Mouse (Mus musculus) stomach, embryonic 15.5 days (tissue): ENCODE data around the gene Traf5. TPM values are rescaled to one million over a fixed set of nuclear protein-coding genes. Genes with fewer than 3 reads are reported as not detected.

Experiments used
- ATAC-seq: fragments of 200-750 bp; cut with Nextera tagmentation; 2 replicates; pipeline ENCODE4 v1.8.0; 2017; ENCODE audit warnings: low read depth, moderate number of reproducible peaks, moderate TSS enrichment; ENCODE audit not compliant: insufficient read depth, low FRiP score
- H3K27ac ChIP-seq: fragments of 300-500 bp; sonication (generic); 2 replicates; pipeline ENCODE4 v1.5.1; 2015; ENCODE audit warnings: mild to moderate bottlenecking, inconsistent platforms
- H3K27me3 ChIP-seq: fragments of 300-500 bp; sonication (generic); replicated peaks from 2 replicates; pipeline ENCODE4 v1.6.1; 2015; ENCODE audit warnings: inconsistent platforms
- H3K36me3 ChIP-seq: fragments of 300-500 bp; sonication (generic); 2 replicates; pipeline ENCODE4 v1.6.1; 2015; ENCODE audit warnings: inconsistent platforms
- H3K4me1 ChIP-seq: fragments of 300-500 bp; sonication (generic); 2 replicates; pipeline ENCODE4 v1.6.1; 2015; ENCODE audit warnings: inconsistent platforms
- H3K4me2 ChIP-seq: fragments of 300-500 bp; sonication (generic); 2 replicates; pipeline ENCODE4 v1.6.1; 2015; ENCODE audit warnings: mild to moderate bottlenecking, inconsistent platforms
- H3K4me3 ChIP-seq: fragments of 300-500 bp; sonication (generic); replicated peaks from 2 replicates; pipeline ENCODE4 v1.5.1; 2015; ENCODE audit warnings: inconsistent platforms
- H3K9ac ChIP-seq: fragments of 300-500 bp; sonication (generic); 2 replicates; pipeline ENCODE4 v1.6.1; 2015; ENCODE audit warnings: inconsistent platforms
- H3K9me3 ChIP-seq: fragments of 300-500 bp; sonication (generic); 2 replicates; pipeline ENCODE4 v1.6.1; 2016; ENCODE audit warnings: inconsistent platforms
- WGBS: fragments of 180-500 bp; shearing (Covaris S2); methylation state at CpG from one replicate; pipeline ENCODE4 v1.1.7; 2015; 5-methylcytosine and 5-hydroxymethylcytosine counted together
- polyA plus RNA-seq: library from polyadenylated mRNA; unstranded; fragments of >200 nt; fragmentation: Nextera tagmentation; extraction: Ambion mirVana; gene quantifications from 2 replicates; pipeline ENCODE4 v1.2.1, GENCODE M21; 2015

Gene Traf5
- polyA plus RNA-seq, 1 experiment from 2014 or later, result 23.7 TPM

- 79% methylated on average over 5 of the region's 5 CpGs for WGBS
- no peak for ATAC-seq
- no peak overlapping the region for H3K4me2 ChIP-seq
- H3K9me3 ChIP-seq, result no peaks in the 10 kb centered on the region
- H3K27me3 ChIP-seq, result no peaks in the 10 kb centered on the region
- H3K9ac ChIP-seq, result no peak overlapping the region
- no peaks in the 10 kb centered on the region for H3K4me1 ChIP-seq
- H3K4me3 ChIP-seq, result no peak overlapping the region
- no peaks in the 10 kb centered on the region for H3K36me3 ChIP-seq
- no peak overlapping the region for H3K27ac ChIP-seq
Observed at GRCm38 (mm10) chr1:192052986-192053385, 39.4 kb downstream of the Traf5 start.

- H3K4me2 ChIP-seq, result no peak overlapping the region
- no peak overlapping the region for H3K27ac ChIP-seq
- H3K9me3 ChIP-seq, result no peaks in the 10 kb centered on the region
- no peaks in the 10 kb centered on the region for H3K4me1 ChIP-seq
- ATAC-seq, result no peak
- H3K27me3 ChIP-seq, result no peaks in the 10 kb centered on the region
- 87% methylated on average over 8 of the region's 8 CpGs for WGBS
- H3K9ac ChIP-seq, result no peak overlapping the region
- H3K4me3 ChIP-seq, result no peak overlapping the region
- H3K36me3 ChIP-seq, result no peaks in the 10 kb centered on the region
Observed at GRCm38 (mm10) chr1:192052461-192052860, 39.9 kb downstream of the Traf5 start.

- ATAC-seq, result no peak
- Histone ChIP-seq H3K9me3 (no peaks in the 10 kb centered on the region), H3K27me3 (no peaks in the 10 kb centered on the region), H3K9ac (no peak overlapping the region), H3K27ac (no peak overlapping the region), H3K4me1 (no peaks in the 10 kb centered on the region), H3K4me2 (no peak overlapping the region), H3K36me3 (peaks cover 11% of the 10 kb centered on the region; the same call in 1 of the 2 replicates), H3K4me3 (no peak overlapping the region)
Observed at GRCm38 (mm10) chr1:191999022-191999421, 93.3 kb downstream of the Traf5 start.

GRCm38 (mm10) chr1:191996621-191997185 is 95.7 kb downstream of the Traf5 start:
- H3K9ac ChIP-seq, result no peak overlapping the region
- H3K9me3 ChIP-seq, result no peaks in the 10 kb centered on the region
- no peak overlapping the region for H3K4me2 ChIP-seq
- H3K4me1 ChIP-seq, result no peaks in the 10 kb centered on the region
- H3K27ac ChIP-seq, result no peak overlapping the region
- H3K36me3 ChIP-seq, result peaks cover 11% of the 10 kb centered on the region; the same call in 1 of the 2 replicates
- H3K4me3 ChIP-seq, result no peak overlapping the region
- ATAC-seq, result no peak
- H3K27me3 ChIP-seq, result no peaks in the 10 kb centered on the region
- 89% methylated on average over 8 of the region's 8 CpGs for WGBS

- Histone ChIP-seq H3K27me3 (no peaks in the 10 kb centered on the region), H3K4me1 (no peaks in the 10 kb centered on the region), H3K9ac (no peak overlapping the region), H3K4me2 (no peak overlapping the region), H3K27ac (no peak overlapping the region), H3K36me3 (peaks cover 11% of the 10 kb centered on the region; the same call in 1 of the 2 replicates), H3K4me3 (no peak overlapping the region), H3K9me3 (no peaks in the 10 kb centered on the region)
- no peak for ATAC-seq
- WGBS, result 89% methylated on average over 7 of the region's 7 CpGs
Observed at GRCm38 (mm10) chr1:191995916-191996315, 96.4 kb downstream of the Traf5 start.

- Histone ChIP-seq H3K27me3 (no peaks in the 10 kb centered on the region), H3K4me2 (no peak overlapping the region), H3K36me3 (peaks cover 11% of the 10 kb centered on the region; the same call in 1 of the 2 replicates), H3K4me1 (no peaks in the 10 kb centered on the region), H3K9me3 (no peaks in the 10 kb centered on the region), H3K4me3 (no peak overlapping the region), H3K27ac (no peak overlapping the region), H3K9ac (no peak overlapping the region)
- no peak for ATAC-seq
- 59% methylated on average over 4 of the region's 4 CpGs for WGBS
Observed at GRCm38 (mm10) chr1:191995488-191995887, 96.9 kb downstream of the Traf5 start.

- Histone ChIP-seq H3K36me3 (peaks cover 11% of the 10 kb centered on the region; the same call in 1 of the 2 replicates), H3K4me3 (no peak overlapping the region), H3K4me1 (no peaks in the 10 kb centered on the region), H3K9ac (no peak overlapping the region), H3K9me3 (no peaks in the 10 kb centered on the region), H3K27me3 (no peaks in the 10 kb centered on the region), H3K4me2 (no peak overlapping the region), H3K27ac (no peak overlapping the region)
- 61% methylated on average over 5 of the region's 5 CpGs for WGBS
- peak; percentile 51; the same call in 1 of the 2 replicates for ATAC-seq
Observed at GRCm38 (mm10) chr1:191994476-191994875, 97.9 kb downstream of the Traf5 start.

- Histone ChIP-seq H3K27me3 (no peaks in the 10 kb centered on the region), H3K9ac (no peak overlapping the region), H3K4me1 (no peaks in the 10 kb centered on the region), H3K36me3 (peaks cover 3% of the 10 kb centered on the region; the same call in 1 of the 2 replicates), H3K4me3 (no peak overlapping the region), H3K4me2 (no peak overlapping the region), H3K9me3 (no peaks in the 10 kb centered on the region), H3K27ac (no peak overlapping the region)
- ATAC-seq, result no peak
- WGBS, result 57% methylated on average over 7 of the region's 7 CpGs
Observed at GRCm38 (mm10) chr1:191992040-191992780, 100.1 kb downstream of the Traf5 start.

GRCm38 (mm10) chr1:191989994-191990393 is 102.4 kb downstream of the Traf5 start:
- under 1% methylated on average over 22 of the region's 22 CpGs for WGBS
- Histone ChIP-seq H3K9me3 (no peaks in the 10 kb centered on the region), H3K27ac (peak overlapping the region; percentile 67), H3K36me3 (no peaks in the 10 kb centered on the region), H3K27me3 (0 out of 2 replicates have a peak, but pooled peaks cover 2% of the 10 kb centered on the region), H3K9ac (peak overlapping the region; percentile 51; the same call in 1 of the 2 replicates), H3K4me3 (peak overlapping the region; percentile 54), H3K4me1 (no peaks in the 10 kb centered on the region), H3K4me2 (peak overlapping the region; percentile 60)
- peak; percentile 95 for ATAC-seq

GRCm38 (mm10) chr1:191989060-191989459 is 103.3 kb downstream of the Traf5 start:
- no peak overlapping the region for H3K9ac ChIP-seq
- 91% methylated on average over 4 of the region's 5 CpGs for WGBS
- H3K4me3 ChIP-seq, result peak overlapping the region; percentile 54; the same call in 1 of the 2 replicates
- ATAC-seq, result no peak
- no peaks in the 10 kb centered on the region for H3K4me1 ChIP-seq
- H3K27me3 ChIP-seq, result 0 out of 2 replicates have a peak, but pooled peaks cover 5% of the 10 kb centered on the region
- H3K4me2 ChIP-seq, result peak overlapping the region; percentile 60
- H3K9me3 ChIP-seq, result no peaks in the 10 kb centered on the region
- no peak overlapping the region for H3K27ac ChIP-seq
- no peaks in the 10 kb centered on the region for H3K36me3 ChIP-seq

- H3K36me3 ChIP-seq, result no peaks in the 10 kb centered on the region
- H3K4me3 ChIP-seq, result no peak overlapping the region
- H3K9me3 ChIP-seq, result no peaks in the 10 kb centered on the region
- no peak overlapping the region for H3K27ac ChIP-seq
- H3K4me1 ChIP-seq, result no peaks in the 10 kb centered on the region
- no peak overlapping the region for H3K9ac ChIP-seq
- H3K27me3 ChIP-seq, result 0 out of 2 replicates have a peak, but pooled peaks cover 5% of the 10 kb centered on the region
- no peak for ATAC-seq
- no peak overlapping the region for H3K4me2 ChIP-seq
- 75% methylated on average over 3 of the region's 3 CpGs for WGBS
Observed at GRCm38 (mm10) chr1:191988646-191989045, 103.7 kb downstream of the Traf5 start.

- no peak for ATAC-seq
- no peak overlapping the region for H3K4me3 ChIP-seq
- H3K4me2 ChIP-seq, result no peak overlapping the region
- 0 out of 2 replicates have a peak, but pooled peaks cover 5% of the 10 kb centered on the region for H3K27me3 ChIP-seq
- H3K9me3 ChIP-seq, result no peaks in the 10 kb centered on the region
- no peaks in the 10 kb centered on the region for H3K36me3 ChIP-seq
- 54% methylated on average over 5 of the region's 5 CpGs for whole genome bisulfite sequencing
- no peak overlapping the region for H3K27ac ChIP-seq
- H3K4me1 ChIP-seq, result no peaks in the 10 kb centered on the region
- no peak overlapping the region for H3K9ac ChIP-seq
Observed at GRCm38 (mm10) chr1:191987481-191987769, 104.9 kb downstream of the Traf5 start.
